Mouse (Mus musculus) left cerebral cortex, postnatal 10 days (tissue): ENCODE measurements at regions not wholly inside any gene's neighbourhood (a gene's known extent, or its start where the extent isn't known, plus 50 kb on each side); places are given as distances from the start of the nearest gene placed in this dataset.
"Not testable (repeated sequence)": the region's sequence is repeated elsewhere in the genome, so short reads cannot be mapped to it uniquely, and the experiment has no call there.

Source experiments
- DNase-seq, 2 experiments: peaks; one replicate each; pipeline ENCODE4 v3.0.0; 2021 to 2022; ENCODE audit warnings: low spot score in 2 of 2, mixed read lengths in 1 of 2; ENCODE audit errors: extremely low spot score in 1 of 2
- intact Hi-C: fragments of 180-260 bp; cut with DNase I; formaldehyde crosslinking; loops from one replicate; pipeline ENCODE4 v1.15.1; 2025

DNA sequence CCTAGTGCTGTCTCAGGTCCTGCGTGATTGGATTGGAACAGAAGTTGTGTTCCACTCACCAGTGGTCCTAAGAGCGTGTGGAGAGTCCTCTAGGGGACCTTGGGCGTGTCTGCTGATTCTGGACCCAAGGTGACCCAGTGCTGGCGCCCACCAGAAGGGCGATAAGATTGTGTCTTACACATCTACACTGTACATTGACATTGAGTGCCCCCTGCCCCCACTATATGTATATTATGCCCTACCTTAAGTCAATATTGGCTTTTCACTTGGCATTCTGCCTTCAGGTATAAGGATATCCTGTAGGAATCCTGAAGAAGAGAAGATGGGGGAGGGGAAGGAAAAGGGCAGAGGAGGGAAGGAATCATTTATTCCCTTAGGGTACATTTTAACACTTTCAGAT lies 260.2 kb upstream of the Rgs17 start:
- intact Hi-C loops, result no loop called here
- DNase-seq, result no peak

DNA sequence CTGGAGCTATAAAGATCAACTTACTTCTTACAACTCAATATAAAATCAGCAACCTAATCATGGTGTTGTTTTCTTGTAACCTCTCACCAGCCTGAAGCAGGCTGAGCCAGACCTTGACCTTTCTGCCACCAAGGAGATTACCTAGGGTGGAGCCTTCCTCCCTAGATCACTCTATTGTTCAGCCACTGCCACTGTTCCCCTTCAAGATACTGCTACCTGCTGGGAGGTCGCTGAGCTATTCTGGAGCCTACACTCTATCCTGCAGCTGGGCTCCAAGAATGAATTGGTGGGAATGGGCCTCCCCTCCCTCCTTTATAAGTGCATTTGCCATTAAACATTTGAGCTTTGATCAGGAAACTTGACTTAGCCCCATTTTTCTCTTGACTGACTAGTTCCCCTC lies 242.1 kb upstream of the Rgs17 start:
- DNase-seq, intact Hi-C loops: not testable (repeated sequence)

DNA sequence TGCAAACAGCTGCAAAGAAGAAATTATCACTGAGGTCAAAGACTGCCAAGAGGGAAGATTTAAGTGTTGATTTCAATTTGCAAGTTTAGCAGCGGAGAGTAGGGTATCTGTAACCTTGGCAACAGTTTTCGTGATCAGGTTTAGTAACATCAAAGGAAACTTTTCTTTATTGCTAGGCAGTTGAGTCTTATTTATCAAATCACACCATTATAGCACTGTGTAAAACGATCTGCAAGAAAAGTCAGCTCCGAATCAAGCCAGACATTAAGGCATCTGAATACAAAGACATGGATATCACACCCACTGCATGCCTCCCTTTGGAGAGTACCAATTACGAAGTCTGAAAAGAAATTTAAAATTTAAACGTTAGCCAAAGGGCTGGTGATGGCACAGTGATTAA lies 234.7 kb upstream of the Rgs17 start:
- DNase-seq, result no peak
- intact Hi-C loops, result no loop called here

DNA sequence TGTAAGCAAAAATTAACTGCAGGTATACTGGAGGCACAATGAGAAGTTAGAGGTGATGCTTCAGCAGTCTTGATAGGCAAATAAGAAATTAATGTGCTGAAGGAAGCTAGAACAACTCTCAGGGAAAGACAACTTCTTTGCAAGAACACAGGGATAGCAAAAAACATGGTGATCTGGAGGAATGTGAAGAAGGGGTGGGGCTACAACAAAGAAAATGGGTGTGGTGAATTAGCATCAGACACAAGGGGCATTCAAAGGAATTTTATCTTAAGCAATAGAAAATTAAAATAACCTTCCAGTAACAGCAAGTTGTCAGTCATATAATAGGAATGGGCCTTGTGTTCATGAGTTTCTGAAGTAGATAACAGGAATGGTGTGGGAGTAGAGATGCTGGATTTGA lies 211.9 kb upstream of the Rgs17 start:
- no peak for DNase-seq
- intact Hi-C loops, result no loop called here

DNA sequence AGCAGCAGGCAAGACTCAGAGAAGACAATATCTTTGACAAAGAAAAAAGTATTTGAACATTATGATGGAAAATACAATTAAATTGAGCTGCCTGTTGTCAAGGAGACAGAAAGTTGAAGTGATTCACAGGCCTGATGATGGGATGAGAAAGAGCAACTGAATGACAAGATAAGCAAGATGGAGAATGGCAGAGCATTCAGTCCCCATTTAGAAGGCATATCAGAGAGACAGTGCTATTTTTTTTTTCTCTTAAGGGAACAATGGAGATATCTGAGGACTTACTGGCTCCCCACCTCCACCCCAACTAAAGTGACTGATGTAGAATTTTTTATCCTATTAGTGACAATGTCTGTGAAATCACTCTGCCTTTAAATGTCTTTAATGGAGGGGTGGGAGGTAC lies 202.2 kb upstream of the Rgs17 start:
- intact Hi-C loops, result not testable (repeated sequence)

DNA sequence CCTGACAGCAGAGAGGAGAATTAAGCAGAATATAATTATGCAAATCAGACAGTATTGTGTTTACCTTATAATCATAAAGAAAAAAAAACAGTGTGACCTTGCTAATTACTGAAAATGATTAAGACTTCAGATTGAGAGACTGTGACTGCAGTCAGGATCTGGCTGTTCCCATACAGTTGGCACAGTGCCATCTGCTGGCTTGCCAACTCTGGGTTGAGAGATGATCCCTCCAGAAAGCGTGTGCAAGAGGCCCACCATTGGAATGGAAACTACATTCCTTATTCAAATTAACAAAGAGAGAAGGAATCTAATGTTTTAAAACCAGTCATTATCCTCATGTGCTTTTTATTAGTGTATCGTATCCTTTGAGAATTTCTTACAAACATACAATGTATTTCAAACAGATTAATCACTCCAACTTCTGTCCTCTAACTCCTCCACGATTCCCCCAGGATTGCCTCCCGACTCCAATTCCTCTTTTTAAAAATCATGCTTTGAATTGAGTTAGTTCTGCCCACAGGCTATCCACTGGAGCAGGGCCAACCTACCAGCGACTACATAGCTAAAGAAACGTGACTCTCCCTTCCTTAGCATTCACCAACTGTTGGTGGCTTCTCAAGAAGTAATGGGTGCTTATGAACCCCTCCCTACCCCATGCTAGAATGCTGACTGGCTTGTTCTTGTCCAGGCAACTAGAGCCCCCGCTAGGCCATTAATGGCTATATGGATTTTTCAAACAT lies 192.9 kb upstream of the Rgs17 start:
- DNase-seq, result peak; percentile 11 to 39
- intact Hi-C loops, result no loop called here

More for the DNA sequence above, 202.2 kb upstream of the Rgs17 start:
- DNase-seq, result not testable (repeated sequence)
